Mouse (Mus musculus) CD8-positive naive resting alpha-beta T cell, adult 2 months (primary cell): ENCODE results near the gene Fnip1.
A peak's percentile ranks its signal among the peaks of the same experiment; 100 is the strongest.

Experiments
- DNase-seq, 2 experiments: peaks; one replicate each; pipeline ENCODE4 v3.0.0; 2022; ENCODE audit warnings: low read depth in 2 of 2, low spot score in 2 of 2

Fnip1 gene

GRCm38 (mm10) chr11:54456875-54457274 is 18.9 kb downstream of the Fnip1 start:
- no peak for DNase-seq

- DNase-seq: no peak
These were observed 20.2 kb downstream of the Fnip1 start for GRCm38 (mm10) chr11:54458168-54458567.

- no peak for DNase-seq
These were observed 26.7 kb downstream of the Fnip1 start for GRCm38 (mm10) chr11:54464557-54465244.

GRCm38 (mm10) chr11:54472231-54472630 is 34.2 kb downstream of the Fnip1 start:
- DNase-seq: no peak

- peak; percentile 6 to 28 for DNase-seq
These were observed 40.4 kb downstream of the Fnip1 start for GRCm38 (mm10) chr11:54478414-54478813.

- DNase-seq: no peak
These were observed 48.0 kb downstream of the Fnip1 start for GRCm38 (mm10) chr11:54486041-54486440.

GRCm38 (mm10) chr11:54491946-54492558 is 54.1 kb downstream of the Fnip1 start:
- no peak for DNase-seq

- DNase-seq: peak in 1 of 2 experiments; percentile 29
These were observed 54.6 kb downstream of the Fnip1 start for GRCm38 (mm10) chr11:54492559-54492958.

GRCm38 (mm10) chr11:54499838-54500237 is 61.8 kb downstream of the Fnip1 start:
- no peak for DNase-seq

- DNase-seq: no peak
These were observed 64.7 kb downstream of the Fnip1 start for GRCm38 (mm10) chr11:54502546-54503245.

- no peak for DNase-seq
These were observed 75.6 kb downstream of the Fnip1 start for GRCm38 (mm10) chr11:54513584-54513983.

GRCm38 (mm10) chr11:54521927-54522528 is 84.0 kb downstream of the Fnip1 start:
- DNase-seq: no peak

GRCm38 (mm10) chr11:54522529-54523430 is 84.8 kb downstream of the Fnip1 start, which contains the start of gene Rapgef6:
Gene Rapgef6, plus strand, starts transcription at chr11:54522847.
- DNase-seq: peak; percentile 99 to 100

- no peak for DNase-seq
These were observed 85.5 kb downstream of the Fnip1 start for GRCm38 (mm10) chr11:54523431-54524001.

GRCm38 (mm10) chr11:54528002-54528401 is 90.0 kb downstream of the Fnip1 start:
- DNase-seq: no peak

- no peak for DNase-seq
These were observed 92.4 kb downstream of the Fnip1 start for GRCm38 (mm10) chr11:54530391-54530790.

- no peak for DNase-seq
These were observed 92.9 kb downstream of the Fnip1 start for GRCm38 (mm10) chr11:54530916-54531315.

GRCm38 (mm10) chr11:54533834-54534233 is 95.8 kb downstream of the Fnip1 start:
- peak; percentile 17 to 39 for DNase-seq

GRCm38 (mm10) chr11:54534871-54535270 is 96.9 kb downstream of the Fnip1 start:
- DNase-seq: peak; percentile 74 to 85

- no peak for DNase-seq
These were observed 101.0 kb downstream of the Fnip1 start for GRCm38 (mm10) chr11:54539031-54539430.
